Mouse (Mus musculus) liver, postnatal 0 days (tissue): Measurements from ENCODE around the gene Zar1l.
A peak's percentile ranks its signal among the peaks of the same experiment; 100 is the strongest.

ENCODE experiments used
- CTCF ChIP-seq: sonication (generic); IDR thresholded peaks from 2 replicates; pipeline ENCODE4 v1.5.1; 2016; ENCODE audit warnings: antibody characterized with exemption, low read depth
- EP300 ChIP-seq: IDR thresholded peaks from 2 replicates; pipeline ENCODE4 v1.6.1; 2016; ENCODE audit warnings: antibody characterized with exemption, low read depth, mild to moderate bottlenecking

DNA sequence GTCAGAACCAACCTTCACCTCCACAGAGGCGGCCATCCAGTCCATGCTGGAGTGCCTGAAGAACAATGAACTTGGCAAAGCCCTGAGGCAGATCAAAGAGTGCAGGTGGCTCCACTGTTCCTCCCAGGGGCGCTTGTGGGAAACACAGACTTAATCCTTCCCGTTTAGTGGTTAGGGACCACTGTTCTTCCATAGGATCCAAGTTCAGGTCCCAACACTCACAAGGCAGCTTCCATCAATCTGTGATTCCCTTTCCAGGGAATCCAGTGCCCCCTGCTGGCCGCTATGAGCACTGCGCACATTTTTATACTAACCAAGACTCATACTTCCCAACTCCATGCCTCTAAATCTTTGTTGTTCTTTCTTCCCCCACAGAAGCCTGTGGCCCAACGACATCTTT, 22.2 kb downstream of the Zar1l start:
- peak; percentile 84 for TF ChIP-seq CTCF
- TF ChIP-seq EP300: no peak
